Mouse (Mus musculus) embryonic stem cell, embryonic (primary cell): ENCODE results near the gene Skap2.

Source experiments
- CTCF ChIA-PET, 4 experiments: fragments of 300-600 bp in 2 of 4; fragments of 350-600 bp in 2 of 4; sonication (Branson Sonifier 250); formaldehyde crosslinking; loops; one replicate each; lab custom pipeline; 2022; ENCODE audit warnings: inconsistent platforms in 2 of 4; lab: Charles Lee
- POLR2A ChIA-PET, 4 experiments: fragments of 300-600 bp in 2 of 4; fragments of 350-600 bp in 2 of 4; sonication (Branson Sonifier 250); formaldehyde crosslinking; loops; one replicate each; lab custom pipeline; 2022; ENCODE audit warnings: antibody characterized with exemption in 4 of 4, inconsistent platforms in 1 of 4; lab: Charles Lee

The Skap2 gene

DNA sequence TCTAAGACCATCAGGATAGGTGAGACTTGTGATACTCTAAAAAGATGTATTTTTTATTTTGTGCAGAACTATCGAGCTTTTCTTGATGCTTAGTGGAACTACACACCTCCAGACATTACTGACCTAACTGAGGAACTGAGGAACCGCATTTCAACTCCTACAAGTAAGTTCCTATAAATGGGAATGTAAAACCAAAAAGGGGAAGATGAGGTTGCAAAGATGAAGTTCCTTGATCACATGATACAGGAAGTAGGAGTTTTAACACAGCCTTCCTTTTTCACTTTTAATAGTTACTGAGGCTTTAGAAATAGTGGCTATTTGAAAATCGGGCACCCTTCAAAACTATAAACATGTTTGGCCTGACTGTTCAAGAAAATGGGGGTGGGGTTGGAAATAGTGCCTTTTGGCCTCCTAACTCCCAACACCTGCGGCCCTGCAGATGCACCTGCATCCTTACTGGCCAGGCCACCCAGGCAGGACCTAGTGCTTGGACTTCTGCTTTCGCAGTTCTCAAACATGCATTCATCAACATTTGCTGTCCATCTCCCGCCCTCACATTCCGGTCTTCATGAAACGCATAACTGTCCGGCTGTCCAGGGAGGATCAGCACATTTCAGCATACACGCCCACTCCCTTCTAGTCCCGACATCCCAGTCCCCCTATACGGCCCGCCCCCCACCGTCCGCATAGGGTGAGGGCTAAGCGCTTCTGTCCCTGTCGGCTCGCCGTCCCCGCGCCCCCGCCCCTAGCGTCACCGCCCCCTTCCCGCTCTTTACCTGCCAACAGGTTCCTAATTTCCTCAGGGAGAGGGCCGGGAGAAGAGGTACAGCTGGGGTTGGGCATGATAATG lies 565 bp downstream of the Skap2 start:
- CTCF ChIA-PET = interaction anchor here in 3 of 4 experiments (0.7 to 1.4 kb wide), 6 partner anchors 9 to 136 kb away, joined by 3 to 8 read pairs (median 4); no protein-coding TSS in a partner anchor
- POLR2A ChIA-PET = interaction anchor here in 3 of 4 experiments (0.7 to 3.4 kb wide), 43 partner anchors 8 to 543 kb away, joined by 3 to 57 read pairs (median 4); partner anchors contain the start of gene Hnrnpa2b1 (in 2 of the 3)

GRCm38 (mm10) chr6:52009385-52009784 lies 3.0 kb downstream of the Skap2 start:
- CTCF ChIA-PET = no interaction called here
- POLR2A ChIA-PET = interaction anchor here in 1 of 4 experiments (0.6 kb wide), 1 partner anchor 22 kb away, joined by 3 read pairs; no protein-coding TSS in a partner anchor

- CTCF ChIA-PET = no interaction called here
- POLR2A ChIA-PET = interaction anchor here in 1 of 4 experiments (0.6 kb wide), 1 partner anchor 23 kb away, joined by 3 read pairs; no protein-coding TSS in a partner anchor
Observed at GRCm38 (mm10) chr6:52008757-52009156, 3.6 kb downstream of the Skap2 start.

DNA sequence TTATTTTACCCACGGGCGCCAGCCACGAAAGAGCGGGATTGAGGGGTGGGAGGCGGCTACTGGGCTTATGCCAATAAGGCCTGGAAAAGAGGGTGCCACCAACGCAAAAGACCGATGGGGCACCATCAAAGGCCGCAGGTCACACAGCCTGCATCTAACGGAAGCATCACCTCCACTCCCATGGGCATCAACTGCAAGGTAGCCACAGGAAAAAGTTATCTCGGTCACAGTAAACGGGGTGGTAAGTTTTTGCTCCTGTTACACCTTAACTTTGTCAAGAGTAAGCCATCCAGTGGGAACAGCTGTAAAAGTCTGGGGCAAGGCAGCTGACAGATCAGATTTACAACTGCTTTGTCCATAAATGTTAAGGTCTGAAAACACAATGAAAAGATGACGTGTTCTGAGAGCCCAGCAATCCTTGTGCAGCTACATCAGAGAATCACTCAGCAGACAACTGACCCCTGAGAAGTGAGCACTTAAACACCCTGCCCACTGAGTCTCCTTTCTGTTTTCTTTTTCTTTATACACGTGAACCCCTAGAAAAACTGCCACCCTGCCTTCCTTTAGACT lies 5.6 kb downstream of the Skap2 start:
- ChIA-PET POLR2A (interaction anchor here (0.5 to 2.4 kb wide), 16 partner anchors 9 to 1452 kb away, joined by 3 to 9 read pairs (median 4); partner anchors contain the start of genes Hnrnpa2b1 (in 1 of the 4) and Hoxa7 (in 1 of the 4)), CTCF (interaction anchor here in 2 of 4 experiments (1.2 to 2.0 kb wide), 7 partner anchors 8 to 497 kb away, joined by 3 to 6 read pairs (median 4); no protein-coding TSS in a partner anchor)

DNA sequence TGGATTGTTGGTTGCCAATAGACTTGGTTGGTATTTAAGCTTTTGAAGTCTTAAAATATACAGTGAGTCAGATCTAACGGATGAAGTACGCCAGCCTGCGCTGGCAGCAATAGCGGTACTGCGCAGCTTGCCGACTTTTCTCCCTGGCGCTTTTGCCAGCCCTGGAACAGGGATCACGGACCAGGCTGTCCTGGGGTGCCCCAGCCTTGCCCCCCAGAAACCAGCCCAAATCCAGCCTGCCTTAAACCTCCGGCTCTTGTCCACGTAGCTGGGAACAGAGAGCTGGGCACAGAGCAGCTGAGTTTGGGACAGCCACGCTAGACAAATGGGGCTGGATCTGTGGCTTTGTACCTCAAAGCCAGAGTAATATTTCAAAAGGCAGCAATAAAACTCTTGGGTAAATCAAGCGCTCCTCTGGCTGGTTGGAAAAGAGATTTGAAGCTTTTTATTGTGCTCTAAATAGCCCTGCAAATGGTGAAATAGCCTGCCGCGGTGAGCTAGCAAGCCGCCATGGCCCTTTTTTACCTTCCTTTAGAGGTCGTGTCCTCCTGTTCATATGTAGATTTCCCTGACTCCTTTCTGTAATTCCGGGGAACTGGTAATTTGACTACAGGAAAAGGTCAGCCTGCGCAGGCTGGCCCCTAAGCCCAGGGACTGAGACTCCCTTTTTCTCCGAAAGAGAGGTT lies 6.2 kb downstream of the Skap2 start:
- CTCF ChIA-PET = interaction anchor here in 2 of 4 experiments (0.6 to 2.0 kb wide), 8 partner anchors 8 to 497 kb away, joined by 3 to 6 read pairs (median 4); no protein-coding TSS in a partner anchor

DNA sequence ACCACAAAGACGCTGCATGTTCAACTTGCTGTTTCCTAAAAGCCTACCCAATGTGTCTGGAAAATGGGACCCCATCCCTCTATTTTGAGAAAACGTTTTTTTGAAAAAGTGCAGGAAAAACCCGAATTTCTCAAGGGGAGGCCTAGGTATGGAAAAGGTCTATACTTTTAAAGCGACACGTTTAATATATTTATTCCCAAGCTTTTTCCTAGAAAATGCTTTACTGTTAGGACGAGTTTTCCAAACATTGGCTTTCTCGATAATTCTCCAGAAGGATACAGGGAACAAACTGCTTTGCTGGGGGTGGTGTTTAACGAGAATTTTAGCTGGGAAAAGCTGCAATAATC lies 6.8 kb downstream of the Skap2 start:
- POLR2A ChIA-PET = interaction anchor here (0.6 to 2.4 kb wide), 18 partner anchors 12 to 322 kb away, joined by 3 to 9 read pairs (median 4); partner anchors contain the start of genes Hoxa4 (in 1 of the 4) and Hoxa7 (in 1 of the 4)
- CTCF ChIA-PET = interaction anchor here in 2 of 4 experiments (0.6 to 1.7 kb wide), 6 partner anchors 7 to 496 kb away, joined by 3 to 4 read pairs (median 4); no protein-coding TSS in a partner anchor

More for the DNA sequence above, 6.2 kb downstream of the Skap2 start:
- POLR2A ChIA-PET = interaction anchor here (0.6 to 2.4 kb wide), 20 partner anchors 12 to 536 kb away, joined by 3 to 9 read pairs (median 3); partner anchors contain the start of genes Hnrnpa2b1 (in 1 of the 4), Hoxa4 (in 1 of the 4) and Hoxa7 (in 1 of the 4)

GRCm38 (mm10) chr6:52004995-52005394 lies 7.4 kb downstream of the Skap2 start:
- ChIA-PET POLR2A (interaction anchor here in 2 of 4 experiments (0.7 to 2.4 kb wide), 5 partner anchors 21 to 118 kb away, joined by 3 to 8 read pairs (median 3); no protein-coding TSS in a partner anchor), CTCF (no interaction called here)

GRCm38 (mm10) chr6:52002676-52003075 lies 9.7 kb downstream of the Skap2 start:
- CTCF ChIA-PET = interaction anchor here (0.6 to 1.8 kb wide), 15 partner anchors 10 to 494 kb away, joined by 3 to 8 read pairs (median 4); partner anchors contain the start of genes Hoxa5 (in 2 of the 4), Hoxa7 (in 1 of the 4) and Skap2 (in 1 of the 4)
- POLR2A ChIA-PET = interaction anchor here in 3 of 4 experiments (0.7 to 3.9 kb wide), 16 partner anchors 9 to 531 kb away, joined by 3 to 45 read pairs (median 4); partner anchors contain the start of gene Skap2 (in 3 of the 3)

DNA sequence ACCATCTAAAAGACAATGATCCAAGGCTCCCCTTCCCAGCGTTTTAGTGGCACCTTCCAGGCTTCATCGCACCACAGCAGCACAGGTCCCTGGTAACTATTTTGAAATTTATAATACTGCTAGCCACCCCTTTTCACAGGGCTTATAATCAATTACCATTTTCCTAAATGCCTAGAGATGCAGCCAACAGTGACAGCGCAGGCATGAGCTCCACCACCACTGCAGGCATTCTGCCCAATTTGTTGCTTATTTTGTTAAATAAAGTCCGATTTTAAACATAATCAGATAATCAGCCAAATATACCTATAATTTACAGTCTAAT lies 13.2 kb downstream of the Skap2 start:
- POLR2A ChIA-PET = interaction anchor here in 1 of 4 experiments (0.5 to 1.4 kb wide), 2 partner anchors 32 to 89 kb away, joined by 3 to 4 read pairs; no protein-coding TSS in a partner anchor
- CTCF ChIA-PET = interaction anchor here (0.6 to 1.7 kb wide), 34 partner anchors 7 to 788 kb away, joined by 3 to 10 read pairs (median 4); partner anchors contain the start of gene Skap2 (in 2 of the 4)

DNA sequence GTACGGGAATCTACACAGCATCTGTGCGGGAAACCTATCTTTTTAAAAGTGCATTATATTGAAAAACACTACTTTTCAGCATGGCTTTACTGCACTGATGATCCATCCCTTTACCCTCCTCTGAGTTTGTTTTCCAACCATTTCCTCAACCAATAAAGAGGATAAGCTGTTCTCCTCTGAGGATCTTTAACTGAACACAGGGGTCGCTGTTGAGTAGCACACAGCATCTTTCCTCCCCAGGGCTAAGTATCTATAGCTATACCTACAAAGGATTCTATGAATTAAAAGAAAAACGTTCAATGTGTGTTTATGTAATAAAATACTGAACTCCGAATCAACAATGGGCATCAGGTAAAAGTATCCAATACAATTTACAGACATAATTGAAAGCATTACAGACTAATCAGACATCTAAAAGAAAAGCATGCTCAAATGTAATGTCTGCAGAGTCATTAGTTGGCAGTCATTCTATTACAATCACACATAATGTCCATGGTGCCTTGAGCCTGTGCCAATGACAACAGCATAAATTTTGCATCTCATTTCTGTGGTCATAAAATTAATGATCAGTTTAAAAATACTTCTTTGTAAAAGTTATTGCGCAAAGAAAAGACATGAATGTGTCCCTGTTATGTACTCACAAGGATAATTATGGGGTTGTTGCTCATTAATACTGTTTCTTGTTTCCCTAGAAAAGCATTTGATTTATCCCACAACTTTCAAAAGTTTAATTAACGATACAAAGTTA lies 13.8 kb downstream of the Skap2 start:
- ChIA-PET CTCF (interaction anchor here (0.5 to 1.7 kb wide), 45 partner anchors 8 to 787 kb away, joined by 3 to 10 read pairs (median 4); partner anchors contain the start of gene Skap2 (in 2 of the 4)), POLR2A (interaction anchor here in 3 of 4 experiments (0.5 to 1.4 kb wide), 10 partner anchors 9 to 538 kb away, joined by 3 to 5 read pairs (median 4); partner anchors contain the start of gene Skap2 (in 1 of the 3))

DNA sequence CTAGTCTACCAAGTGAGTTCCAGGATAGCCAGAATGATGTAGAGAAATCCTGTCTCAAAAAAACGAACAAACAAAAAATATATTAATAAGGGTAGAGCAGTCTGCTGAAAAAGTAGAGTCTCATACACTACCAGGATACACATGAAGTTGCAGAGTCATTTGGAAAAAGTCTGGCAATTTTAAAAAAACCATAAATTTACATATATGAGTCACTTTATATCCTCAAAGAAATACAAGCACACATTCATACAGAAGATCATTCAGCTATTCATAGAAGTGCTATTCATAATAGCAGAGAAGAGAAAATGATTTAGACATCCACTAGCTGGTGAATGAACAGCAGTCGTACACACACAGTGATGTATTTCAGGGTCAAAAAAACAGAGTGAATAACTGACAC lies 24.4 kb downstream of the Skap2 start:
- ChIA-PET POLR2A (no interaction called here), CTCF (no interaction called here)

GRCm38 (mm10) chr6:51977638-51978037 lies 34.7 kb downstream of the Skap2 start:
- POLR2A ChIA-PET = interaction anchor here in 2 of 4 experiments (1.0 to 1.1 kb wide), 2 partner anchors 18 to 19 kb away, joined by 3 read pairs; no protein-coding TSS in a partner anchor
- CTCF ChIA-PET = no interaction called here

DNA sequence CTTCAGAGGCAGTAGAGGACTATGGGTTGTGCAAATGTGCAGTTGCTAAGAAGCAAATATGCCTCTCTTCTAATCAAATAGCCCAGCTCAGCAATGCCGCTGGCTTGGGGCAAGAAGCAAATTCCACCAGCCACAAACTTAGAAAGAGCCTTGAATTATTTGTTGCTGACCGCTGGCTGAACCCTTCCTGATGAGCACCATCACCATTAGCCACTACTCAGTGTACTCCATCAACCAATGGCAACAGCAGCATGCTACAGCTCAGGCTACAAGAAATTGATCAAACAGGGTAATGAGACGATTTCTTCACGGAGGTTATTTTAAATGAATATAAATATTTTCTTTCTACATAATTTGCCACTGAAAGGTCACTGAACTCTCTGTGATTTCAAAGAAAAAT lies 36.6 kb downstream of the Skap2 start:
- POLR2A ChIA-PET = interaction anchor here in 1 of 4 experiments (1.4 kb wide), 1 partner anchor 11 kb away, joined by 4 read pairs; no protein-coding TSS in a partner anchor
- CTCF ChIA-PET = interaction anchor here in 1 of 4 experiments (0.6 kb wide), 1 partner anchor 9 kb away, joined by 3 read pairs; no protein-coding TSS in a partner anchor

DNA sequence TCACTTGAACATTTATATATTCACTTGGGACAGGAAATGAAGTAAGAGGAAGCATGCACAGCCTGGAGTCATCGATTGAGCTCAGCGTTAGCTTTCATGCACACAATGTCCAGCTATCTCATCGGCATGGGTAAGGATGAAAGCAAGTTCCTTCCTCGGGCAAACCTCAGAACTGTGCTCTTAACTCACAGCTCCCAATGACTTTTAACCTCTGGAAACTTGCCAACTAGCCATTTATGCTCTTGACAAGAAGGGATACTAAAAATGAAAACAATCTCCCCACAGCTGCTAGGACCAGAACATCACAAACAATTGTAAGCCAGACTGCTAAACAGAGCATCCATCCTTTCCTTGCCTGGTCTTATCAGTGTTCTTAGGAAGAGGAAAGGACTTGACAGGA lies 53.4 kb downstream of the Skap2 start:
- POLR2A ChIA-PET = interaction anchor here in 1 of 4 experiments (0.6 to 1.3 kb wide), 3 partner anchors 9 to 18 kb away, joined by 3 to 4 read pairs (median 3); no protein-coding TSS in a partner anchor
- CTCF ChIA-PET = interaction anchor here in 1 of 4 experiments (0.6 to 0.7 kb wide), 2 partner anchors 14 to 132 kb away, joined by 3 read pairs; no protein-coding TSS in a partner anchor

DNA sequence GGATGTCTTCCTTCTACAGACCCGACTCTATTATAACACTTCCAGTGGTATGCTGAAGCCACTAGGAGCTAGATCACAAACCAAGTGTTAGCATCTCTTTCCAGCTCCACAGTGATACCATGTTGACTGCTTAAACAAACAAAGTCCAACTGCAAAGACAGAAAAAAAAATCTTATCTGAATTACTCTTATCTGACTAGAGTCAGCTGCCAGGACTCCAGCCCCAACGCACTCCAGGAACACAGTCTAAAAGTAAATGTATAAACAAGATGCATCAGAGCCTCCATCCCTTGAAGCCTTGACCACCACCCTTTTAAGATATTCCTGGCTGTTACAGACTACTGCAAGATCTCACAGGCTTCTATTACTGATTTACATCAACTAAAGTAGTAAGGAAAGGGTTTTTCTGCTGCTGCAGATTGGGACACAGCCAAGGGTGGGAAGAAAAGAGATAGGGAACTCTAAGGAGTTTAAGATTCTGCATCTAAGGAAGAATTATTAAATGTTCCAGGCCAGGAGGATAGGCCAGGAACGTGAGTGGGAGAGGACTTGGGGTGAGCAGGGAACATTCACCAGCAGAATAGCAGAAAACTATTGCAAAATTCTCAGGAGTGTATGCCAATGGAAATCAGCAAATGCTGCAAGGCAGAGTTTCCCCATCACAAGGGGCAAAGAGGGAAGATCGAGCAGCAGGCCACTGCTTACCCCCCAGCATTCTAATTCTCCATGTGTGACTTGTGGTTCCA lies 56.1 kb downstream of the Skap2 start:
- POLR2A ChIA-PET = interaction anchor here in 1 of 4 experiments (0.5 kb wide), 1 partner anchor 309 kb away, joined by 4 read pairs; no protein-coding TSS in a partner anchor
- CTCF ChIA-PET = no interaction called here

DNA sequence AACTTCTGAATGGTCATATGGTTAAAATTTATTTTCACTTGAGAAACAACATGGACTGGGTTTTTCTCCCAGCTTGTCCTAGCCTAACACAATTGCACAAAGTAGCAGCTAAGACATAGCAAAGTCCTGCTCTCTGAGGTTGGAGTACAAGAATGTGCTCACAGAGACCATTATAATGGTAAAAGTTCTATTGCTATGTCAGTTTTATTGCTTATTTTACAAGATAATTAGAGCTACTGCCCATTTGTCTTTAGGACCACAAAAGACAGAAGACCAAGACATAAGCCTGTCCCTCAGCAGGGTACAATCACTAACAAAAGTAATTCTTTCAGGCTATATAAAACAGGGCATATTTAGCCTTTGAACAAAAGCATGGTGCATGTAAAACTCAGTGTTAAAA lies 64.7 kb downstream of the Skap2 start:
- ChIA-PET POLR2A (interaction anchor here in 2 of 4 experiments (0.6 to 1.8 kb wide), 7 partner anchors 11 to 241 kb away, joined by 3 to 4 read pairs (median 3); partner anchors contain the start of gene Skap2 (in 1 of the 2)), CTCF (interaction anchor here in 1 of 4 experiments (1.4 to 1.5 kb wide), 2 partner anchors 51 to 98 kb away, joined by 3 to 5 read pairs; no protein-coding TSS in a partner anchor)
